Mouse (Mus musculus): ENCODE measurements around the gene Fcrla. TPM values are rescaled to one million over a fixed set of nuclear protein-coding genes. Genes with fewer than 3 reads are reported as not detected.

The Fcrla gene
- polyA plus RNA-seq, 1 experiment from 2014 or later, result not detected

DNA sequence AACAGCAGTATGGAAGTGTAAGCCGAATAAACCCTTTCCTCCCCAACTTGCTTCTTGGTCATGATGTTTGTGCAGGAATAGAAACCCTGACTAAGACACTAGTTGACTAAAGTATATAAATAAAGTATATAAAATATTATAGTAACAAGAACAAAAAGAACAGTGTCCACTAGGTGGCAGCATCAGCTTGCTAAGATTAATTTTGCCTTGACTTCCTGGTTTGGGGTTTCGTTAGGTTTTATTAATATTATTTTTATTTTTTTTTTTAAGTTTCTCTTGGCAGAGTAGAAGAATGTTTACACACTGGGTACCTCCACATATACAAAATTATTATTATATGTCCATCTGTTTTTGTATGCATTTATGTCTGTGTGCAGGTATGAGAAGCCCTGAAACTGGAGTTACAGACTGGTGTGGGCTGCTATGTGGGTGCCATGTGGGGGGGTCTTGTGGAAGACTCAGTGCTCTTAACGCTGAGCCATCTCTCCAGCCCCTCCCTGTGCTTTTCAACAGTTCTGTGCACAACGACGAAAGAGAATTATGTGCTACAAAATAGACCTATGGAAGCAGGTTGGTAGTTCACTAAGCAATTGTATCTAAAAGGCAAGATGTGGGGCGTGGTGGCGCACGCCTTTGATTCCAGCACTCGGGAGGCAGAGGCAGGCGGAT lies 26.4 kb downstream of the Fcrla start:
- Histone ChIP-seq H3K4me3 (no peak overlapping the region), H3K9me3 (no peaks in the 10 kb centered on the region), H3K27ac (no peak overlapping the region), H3K4me2 (no peak overlapping the region), H3K27me3 (peaks cover 35% of the 10 kb centered on the region), H3K9ac (no peak overlapping the region), H3K36me3 (no peaks in the 10 kb centered on the region), H3K4me1 (replicated peaks) (no peaks in the 10 kb centered on the region)
- 42% methylated on average over 10 of the region's 10 CpGs for WGBS
- ATAC-seq (ENCODE audit: low FRiP score), result peak; percentile 59; the same call in 1 of the 2 replicates

DNA sequence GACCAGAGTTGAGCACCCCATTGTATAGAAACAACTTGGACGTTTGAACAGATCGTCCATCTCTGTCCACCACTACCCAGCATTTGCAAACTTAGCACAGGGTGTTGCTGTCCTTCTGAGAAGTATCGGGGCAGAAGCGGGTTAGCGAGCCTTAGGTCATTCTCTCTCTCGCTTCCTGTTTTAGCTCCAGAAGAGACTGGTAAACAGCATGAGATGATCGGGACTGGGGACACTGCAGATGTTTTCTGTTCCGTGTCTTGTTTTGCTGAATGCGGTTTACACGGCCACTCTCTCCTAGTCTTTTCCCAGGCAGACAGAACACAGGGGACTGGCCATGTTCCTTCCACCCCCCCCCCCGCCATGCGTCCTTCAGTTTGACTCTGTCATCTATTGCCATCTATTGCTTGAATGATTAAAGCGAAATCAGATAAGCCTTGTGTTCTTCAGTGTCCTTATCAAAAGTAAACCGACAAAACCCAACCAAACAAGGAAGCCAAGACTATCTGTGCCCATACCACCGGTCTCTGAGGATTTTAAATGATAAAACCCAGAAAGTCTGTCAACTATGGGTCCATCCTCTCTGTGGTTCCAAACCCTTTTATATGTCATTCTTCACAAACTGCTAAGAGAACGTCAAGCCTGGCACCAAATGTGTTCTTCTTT lies 28.8 kb downstream of the Fcrla start:
- H3K9ac ChIP-seq, result no peak overlapping the region
- peaks cover 15% of the 10 kb centered on the region for H3K27me3 ChIP-seq
- no peak overlapping the region for H3K4me3 ChIP-seq
- no peaks in the 10 kb centered on the region for H3K4me1 ChIP-seq (replicated peaks)
- no peaks in the 10 kb centered on the region for H3K36me3 ChIP-seq
- no peaks in the 10 kb centered on the region for H3K9me3 ChIP-seq
- ATAC-seq (ENCODE audit: low FRiP score), result no peak
- 75% methylated on average over 16 of the region's 16 CpGs for WGBS
- H3K27ac ChIP-seq, result no peak overlapping the region
- no peak overlapping the region for H3K4me2 ChIP-seq

DNA sequence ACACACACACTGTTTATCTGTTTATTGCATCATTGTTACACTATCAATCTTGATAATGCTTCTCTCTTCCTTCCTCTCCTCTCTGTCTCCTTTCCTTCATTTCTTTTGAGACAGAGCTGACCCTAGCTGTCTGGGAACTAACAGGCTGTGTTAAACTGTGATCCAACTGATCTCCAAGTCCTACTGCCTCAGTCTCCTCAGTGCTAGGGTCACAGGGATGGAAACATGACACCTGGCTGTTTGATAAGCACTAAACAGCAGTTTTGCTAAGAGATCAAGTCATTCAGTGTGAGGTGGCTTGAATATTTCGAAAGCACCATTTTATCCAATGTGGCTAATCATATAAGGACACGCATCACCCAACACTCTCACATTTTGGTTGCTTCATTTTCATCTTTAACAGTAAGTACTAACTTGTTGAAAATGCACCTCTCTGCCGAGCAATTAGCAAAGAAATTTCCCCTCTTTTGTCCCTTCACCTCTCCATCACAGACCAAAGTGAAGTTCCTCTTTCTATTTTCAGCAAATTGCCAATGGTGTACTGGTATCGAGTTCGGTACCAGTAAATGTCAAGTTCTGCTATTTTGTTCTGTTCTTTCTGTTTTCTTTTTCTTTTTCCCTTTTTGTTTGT lies 30.6 kb downstream of the Fcrla start:
- no peak for ATAC-seq (ENCODE audit: low FRiP score)
- WGBS, result 90% methylated on average over 5 of the region's 5 CpGs
- no peaks in the 10 kb centered on the region for H3K9me3 ChIP-seq
- no peak overlapping the region for H3K9ac ChIP-seq
- no peak overlapping the region for H3K4me2 ChIP-seq
- no peak overlapping the region for H3K27ac ChIP-seq
- H3K27me3 ChIP-seq, result peaks cover 2% of the 10 kb centered on the region; the same call in 1 of the 2 replicates
- no peaks in the 10 kb centered on the region for H3K4me1 ChIP-seq (replicated peaks)
- no peaks in the 10 kb centered on the region for H3K36me3 ChIP-seq
- H3K4me3 ChIP-seq, result no peak overlapping the region

DNA sequence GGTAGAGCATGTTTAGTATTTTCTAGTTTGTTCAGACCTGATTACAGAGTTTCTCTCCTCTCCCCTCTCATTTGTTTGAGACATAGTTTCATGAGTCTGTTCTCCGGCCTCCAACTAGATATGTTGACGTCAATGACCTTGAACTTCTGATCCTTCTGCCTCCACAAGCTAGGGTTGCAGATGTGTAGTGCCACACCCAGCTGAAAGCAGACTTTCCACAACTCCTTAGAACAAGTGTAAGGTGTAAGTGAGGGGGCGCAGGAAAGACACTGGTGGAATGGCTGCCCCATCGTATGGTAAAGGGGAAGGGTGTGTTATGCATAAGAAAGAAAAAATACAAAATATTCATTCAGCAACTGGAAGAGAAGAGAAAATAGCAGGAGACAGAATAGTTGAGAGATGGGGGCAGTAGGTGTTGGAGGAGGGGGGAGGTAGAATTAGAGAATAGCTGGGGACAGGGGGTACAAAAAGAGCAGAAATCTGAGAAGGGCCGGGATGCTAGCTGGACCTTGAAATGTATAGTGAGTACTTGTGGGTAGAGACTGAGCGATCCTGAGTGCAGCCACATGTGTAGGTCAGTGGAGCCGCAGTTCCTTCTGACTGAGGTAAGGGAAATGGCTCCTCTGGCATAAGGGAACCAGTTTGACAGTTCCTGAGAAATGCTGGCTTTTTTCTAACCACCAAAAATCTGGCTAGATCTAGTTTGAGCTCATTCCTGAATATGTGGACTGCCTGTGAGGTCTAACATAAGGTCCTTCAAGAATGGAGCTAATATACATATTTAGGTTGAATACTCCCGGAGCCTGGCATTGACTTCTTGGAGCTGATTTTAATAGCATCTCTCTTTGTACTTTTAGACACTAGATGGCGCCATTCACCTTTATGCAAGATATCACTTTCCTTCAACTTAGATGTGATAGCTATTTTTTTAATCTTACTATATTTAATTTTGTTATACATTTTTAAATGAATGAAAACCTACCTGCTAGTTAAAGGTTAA lies 32.5 kb downstream of the Fcrla start:
- Histone ChIP-seq H3K27ac (no peak overlapping the region), H3K27me3 (peaks cover 2% of the 10 kb centered on the region; the same call in 1 of the 2 replicates), H3K4me3 (no peak overlapping the region), H3K9me3 (no peaks in the 10 kb centered on the region), H3K9ac (no peak overlapping the region), H3K36me3 (no peaks in the 10 kb centered on the region), H3K4me2 (no peak overlapping the region), H3K4me1 (replicated peaks) (no peaks in the 10 kb centered on the region)
- ATAC-seq (ENCODE audit: low FRiP score), result no peak
- WGBS, result 61% methylated on average over 9 of the region's 9 CpGs

GRCm38 (mm10) chr1:170892279-170892678 lies 35.1 kb downstream of the Fcrla start:
- 67% methylated on average over 1 of the region's 1 CpGs for WGBS
- H3K36me3 ChIP-seq, result no peaks in the 10 kb centered on the region
- H3K9ac ChIP-seq, result no peak overlapping the region
- H3K9me3 ChIP-seq, result no peaks in the 10 kb centered on the region
- peaks cover 1% of the 10 kb centered on the region; the same call in 1 of the 2 replicates for H3K27me3 ChIP-seq
- H3K4me2 ChIP-seq, result no peak overlapping the region
- no peak overlapping the region for H3K4me3 ChIP-seq
- no peaks in the 10 kb centered on the region for H3K4me1 ChIP-seq (replicated peaks)
- no peak for ATAC-seq (ENCODE audit: low FRiP score)
- H3K27ac ChIP-seq, result no peak overlapping the region

DNA sequence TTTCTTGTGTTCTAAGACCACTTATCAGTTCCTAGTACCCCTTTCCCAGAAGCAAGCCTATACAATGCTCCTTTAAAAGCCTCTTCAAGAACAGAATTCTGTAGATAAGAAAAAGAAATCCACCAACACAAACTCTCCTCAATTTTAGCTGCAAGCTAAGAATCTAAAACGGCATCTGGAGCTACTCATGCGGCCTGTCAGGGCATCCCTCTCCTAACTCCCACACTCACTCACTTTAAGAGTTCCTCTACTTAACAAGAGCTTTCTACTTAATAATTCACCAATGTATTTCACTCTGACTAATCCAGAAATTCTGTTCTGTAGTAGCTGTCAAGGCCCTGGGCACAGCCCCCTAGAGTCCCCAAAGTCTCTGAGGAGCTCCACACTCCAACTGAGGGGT lies 35.7 kb downstream of the Fcrla start:
- Histone ChIP-seq H3K9ac (no peak overlapping the region), H3K4me1 (replicated peaks) (no peaks in the 10 kb centered on the region), H3K36me3 (no peaks in the 10 kb centered on the region), H3K27me3 (no peaks in the 10 kb centered on the region), H3K4me3 (no peak overlapping the region), H3K27ac (no peak overlapping the region), H3K4me2 (no peak overlapping the region), H3K9me3 (no peaks in the 10 kb centered on the region)
- ATAC-seq (ENCODE audit: low FRiP score), result no peak
- WGBS, result 81% methylated on average over 2 of the region's 2 CpGs

- Histone ChIP-seq H3K36me3 (no peaks in the 10 kb centered on the region), H3K9ac (no peak overlapping the region), H3K9me3 (no peaks in the 10 kb centered on the region), H3K4me2 (no peak overlapping the region), H3K4me1 (replicated peaks) (peaks cover 3% of the 10 kb centered on the region), H3K27ac (no peak overlapping the region), H3K27me3 (no peaks in the 10 kb centered on the region), H3K4me3 (no peak overlapping the region)
- 70% methylated on average over 4 of the region's 4 CpGs for WGBS
- ATAC-seq (ENCODE audit: low FRiP score), result no peak
These were observed 38.1 kb downstream of the Fcrla start for GRCm38 (mm10) chr1:170889310-170889709.

DNA sequence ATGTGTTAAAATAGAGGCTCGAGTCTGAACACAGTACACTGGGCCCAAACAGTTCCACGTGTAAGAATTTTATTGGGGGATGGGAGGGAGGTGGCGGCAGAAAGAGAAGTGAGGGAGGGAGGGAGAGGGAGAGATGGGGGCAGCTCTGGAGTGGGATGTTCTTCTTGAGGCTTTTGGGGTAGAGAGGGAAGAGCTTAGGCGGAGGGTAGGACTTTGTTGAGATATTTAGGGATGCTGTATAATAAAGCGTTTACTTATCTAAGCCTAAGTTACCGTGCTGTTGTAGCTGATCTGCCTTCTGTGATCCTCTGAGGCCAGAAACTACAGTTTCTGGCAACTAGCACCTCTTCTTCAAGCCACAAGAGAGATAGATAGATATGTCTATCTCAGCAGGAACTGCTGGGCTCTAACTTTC lies 41.3 kb downstream of the Fcrla start:
- no peak overlapping the region for H3K27ac ChIP-seq
- H3K4me1 ChIP-seq (replicated peaks), result peaks cover 19% of the 10 kb centered on the region
- peaks cover 10% of the 10 kb centered on the region for H3K36me3 ChIP-seq
- H3K27me3 ChIP-seq, result no peaks in the 10 kb centered on the region
- 57% methylated on average over 6 of the region's 6 CpGs for WGBS
- no peak overlapping the region; the same call in 1 of the 2 replicates for H3K9ac ChIP-seq
- no peaks in the 10 kb centered on the region for H3K9me3 ChIP-seq
- H3K4me2 ChIP-seq, result no peak overlapping the region
- no peak overlapping the region for H3K4me3 ChIP-seq
- peak; percentile 1; the same call in 1 of the 2 replicates for ATAC-seq (ENCODE audit: low FRiP score)

- Histone ChIP-seq H3K4me1 (replicated peaks) (peaks cover 19% of the 10 kb centered on the region), H3K27ac (peak within 1 kb of the TSS; percentile 92), H3K9ac (peak within 1 kb of the TSS; percentile 93), H3K9me3 (no peaks in the 10 kb centered on the region), H3K36me3 (peaks cover 20% of the 10 kb centered on the region), H3K4me2 (peak within 1 kb of the TSS; percentile 79), H3K4me3 (peak within 1 kb of the TSS; percentile 93), H3K27me3 (no peaks in the 10 kb centered on the region)
- WGBS, result 0% methylated on average over 46 of the region's 46 CpGs
- ATAC-seq (ENCODE audit: low FRiP score), result peak; percentile 94
These were observed 42.3 kb downstream of the Fcrla start, which contains the start of the genes Gm26620 and Dusp12 for GRCm38 (mm10) chr1:170884978-170885561. TSS of gene Gm26620 (plus strand) at chr1:170885065. TSS of gene Dusp12 (minus strand) at chr1:170885540.

DNA sequence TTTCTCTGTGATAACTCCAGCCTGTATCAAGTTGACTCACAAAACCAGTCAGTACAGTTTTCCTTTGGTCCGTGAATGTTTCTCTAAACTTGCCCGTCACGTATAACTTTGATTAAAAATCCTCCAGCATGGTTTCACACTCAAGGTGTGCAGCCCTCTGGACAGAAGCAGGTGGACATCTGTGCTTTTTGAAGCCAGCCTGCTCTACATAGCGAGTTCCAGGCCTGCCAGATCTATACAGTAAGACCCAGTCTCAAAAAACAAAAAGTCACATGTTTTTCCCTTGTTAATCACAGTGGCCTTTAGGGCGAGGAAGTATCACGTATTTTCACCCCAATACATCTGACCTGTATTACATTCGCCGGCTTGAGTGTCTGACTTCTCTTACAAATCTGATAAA lies 43.0 kb downstream of the Fcrla start:
- H3K27ac ChIP-seq, result peak overlapping the region; percentile 92; the same call in 1 of the 2 replicates

GRCm38 (mm10) chr1:170882915-170883485 lies 44.4 kb downstream of the Fcrla start:
- Histone ChIP-seq H3K27ac (no peak overlapping the region), H3K4me3 (no peak overlapping the region), H3K27me3 (no peaks in the 10 kb centered on the region), H3K36me3 (peaks cover 33% of the 10 kb centered on the region), H3K4me1 (replicated peaks) (peaks cover 19% of the 10 kb centered on the region), H3K9me3 (no peaks in the 10 kb centered on the region), H3K4me2 (no peak overlapping the region), H3K9ac (no peak overlapping the region)
- no peak for ATAC-seq (ENCODE audit: low FRiP score)
- WGBS, result 92% methylated on average over 5 of the region's 5 CpGs

More for the DNA sequence above, 43.0 kb downstream of the Fcrla start:
- 34% methylated on average over 8 of the region's 8 CpGs for WGBS
- Histone ChIP-seq H3K9me3 (no peaks in the 10 kb centered on the region), H3K27me3 (no peaks in the 10 kb centered on the region), H3K36me3 (peaks cover 25% of the 10 kb centered on the region), H3K4me2 (peak overlapping the region; percentile 79), H3K4me1 (replicated peaks) (peaks cover 19% of the 10 kb centered on the region), H3K9ac (peak overlapping the region; percentile 93), H3K4me3 (peak overlapping the region; percentile 93)
- no peak; the same call in 1 of the 2 replicates for ATAC-seq (ENCODE audit: low FRiP score)
